Mouse (Mus musculus) limb, embryonic 10.5 days (tissue): ENCODE measurements around the gene Ttc39a. TPM values are rescaled to one million over a fixed set of nuclear protein-coding genes. Genes with fewer than 3 reads are reported as not detected.
A peak's percentile ranks its signal among the peaks of the same experiment; 100 is the strongest.

Experiments used
- DNase-seq: peaks from one replicate; pipeline ENCODE4 v3.0.0-alpha.2; 2017; ENCODE audit warnings: low spot score
- H3K27ac ChIP-seq: fragments of 300-500 bp; sonication (generic); 2 replicates; pipeline ENCODE4 v1.5.1; 2016; ENCODE audit warnings: mild to moderate bottlenecking
- H3K27me3 ChIP-seq: fragments of 300-500 bp; sonication (generic); 2 replicates; pipeline ENCODE4 v1.6.1; 2016; ENCODE audit warnings: low read depth, mild to moderate bottlenecking; ENCODE audit not compliant: poor library complexity, severe bottlenecking
- H3K36me3 ChIP-seq: fragments of 300-500 bp; sonication (generic); 2 replicates; pipeline ENCODE4 v1.6.1; 2016; ENCODE audit warnings: mild to moderate bottlenecking, moderate library complexity
- H3K4me1 ChIP-seq: fragments of 300-500 bp; sonication (generic); 2 replicates; pipeline ENCODE4 v1.6.1; 2016
- H3K4me3 ChIP-seq: fragments of 300-500 bp; sonication (generic); 2 replicates; pipeline ENCODE4 v1.5.1; 2016; ENCODE audit warnings: mild to moderate bottlenecking, moderate library complexity
- H3K9me3 ChIP-seq: fragments of 300-500 bp; sonication (generic); replicated peaks from 2 replicates; pipeline ENCODE4 v1.6.1; 2016; ENCODE audit warnings: mild to moderate bottlenecking
- WGBS: fragments of 180-500 bp; shearing (Covaris S2); methylation state at CpG from one replicate; pipeline ENCODE4 v1.1.7; 2016; 5-methylcytosine and 5-hydroxymethylcytosine counted together
- polyA plus RNA-seq: library from polyadenylated mRNA; unstranded; fragments of >200 nt; fragmentation: Nextera tagmentation; extraction: Ambion mirVana; gene quantifications from 2 replicates; pipeline ENCODE4 v1.2.1, GENCODE M21; 2016

Gene Ttc39a
- polyA plus RNA-seq, 1 experiment from 2014 or later: 7.0 TPM

- Histone ChIP-seq H3K4me3 (peak overlapping the region; percentile 79), H3K9me3 (no peaks in the 10 kb centered on the region), H3K27ac (peak overlapping the region; percentile 84), H3K27me3 (peaks cover 17% of the 10 kb centered on the region), H3K4me1 (peaks cover 17% of the 10 kb centered on the region), H3K36me3 (no peaks in the 10 kb centered on the region)
- 4% methylated on average over 24 of the region's 24 CpGs for WGBS
- no peak for DNase-seq
These were observed 725 bp downstream of the Ttc39a start for GRCm38 (mm10) chr4:109407176-109407520.

GRCm38 (mm10) chr4:109407701-109408485 lies 1.5 kb downstream of the Ttc39a start:
- Histone ChIP-seq H3K27me3 (peaks cover 17% of the 10 kb centered on the region), H3K4me1 (peaks cover 17% of the 10 kb centered on the region), H3K36me3 (no peaks in the 10 kb centered on the region), H3K4me3 (peak overlapping the region; percentile 79), H3K9me3 (no peaks in the 10 kb centered on the region), H3K27ac (peak overlapping the region; percentile 84; the same call in 1 of the 2 replicates)
- whole genome bisulfite sequencing: 85% methylated on average over 9 of the region's 9 CpGs
- DNase-seq: no peak

- DNase-seq: no peak
- WGBS: 71% methylated on average over 9 of the region's 9 CpGs
- H3K27ac ChIP-seq: no peak overlapping the region
- no peaks in the 10 kb centered on the region for H3K9me3 ChIP-seq
- H3K4me3 ChIP-seq: no peak overlapping the region
- peaks cover 25% of the 10 kb centered on the region for H3K4me1 ChIP-seq
- peaks cover 17% of the 10 kb centered on the region for H3K27me3 ChIP-seq
- H3K36me3 ChIP-seq: no peaks in the 10 kb centered on the region
These were observed 4.4 kb downstream of the Ttc39a start for GRCm38 (mm10) chr4:109410681-109411376.

GRCm38 (mm10) chr4:109411377-109411967 lies 5.0 kb downstream of the Ttc39a start:
- no peak overlapping the region for H3K27ac ChIP-seq
- 90% methylated on average over 6 of the region's 6 CpGs for WGBS
- H3K4me1 ChIP-seq: peaks cover 19% of the 10 kb centered on the region
- peaks cover 17% of the 10 kb centered on the region for H3K27me3 ChIP-seq
- H3K9me3 ChIP-seq: no peaks in the 10 kb centered on the region
- no peak for DNase-seq
- H3K4me3 ChIP-seq: no peak overlapping the region
- H3K36me3 ChIP-seq: no peaks in the 10 kb centered on the region

- Histone ChIP-seq H3K4me1 (peaks cover 12% of the 10 kb centered on the region), H3K27me3 (peaks cover 15% of the 10 kb centered on the region), H3K4me3 (no peak overlapping the region), H3K36me3 (no peaks in the 10 kb centered on the region), H3K9me3 (no peaks in the 10 kb centered on the region), H3K27ac (no peak overlapping the region)
- WGBS: 92% methylated on average over 5 of the region's 5 CpGs
- DNase-seq: no peak
These were observed 5.8 kb downstream of the Ttc39a start for GRCm38 (mm10) chr4:109412233-109412632.

GRCm38 (mm10) chr4:109417998-109418397 lies 11.6 kb downstream of the Ttc39a start:
- no peaks in the 10 kb centered on the region for H3K27me3 ChIP-seq
- no peak for DNase-seq
- WGBS: 92% methylated on average over 1 of the region's 1 CpGs

GRCm38 (mm10) chr4:109419017-109419416 lies 12.6 kb downstream of the Ttc39a start:
- Histone ChIP-seq H3K27me3 (no peaks in the 10 kb centered on the region), H3K4me1 (peaks cover 12% of the 10 kb centered on the region), H3K4me3 (no peak overlapping the region), H3K9me3 (no peaks in the 10 kb centered on the region), H3K27ac (no peak overlapping the region), H3K36me3 (no peaks in the 10 kb centered on the region)
- no peak for DNase-seq
- 43% methylated on average over 3 of the region's 3 CpGs for WGBS

More at GRCm38 (mm10) chr4:109417998-109418397, 11.6 kb downstream of the Ttc39a start:
- H3K27ac ChIP-seq: no peak overlapping the region
- H3K9me3 ChIP-seq: no peaks in the 10 kb centered on the region
- no peak overlapping the region for H3K4me3 ChIP-seq
- no peaks in the 10 kb centered on the region for H3K36me3 ChIP-seq
- peaks cover 12% of the 10 kb centered on the region for H3K4me1 ChIP-seq

- Histone ChIP-seq H3K9me3 (no peaks in the 10 kb centered on the region), H3K27me3 (no peaks in the 10 kb centered on the region), H3K27ac (no peak overlapping the region), H3K36me3 (no peaks in the 10 kb centered on the region), H3K4me1 (peaks cover 7% of the 10 kb centered on the region), H3K4me3 (no peak overlapping the region)
- no peak for DNase-seq
- 85% methylated on average over 4 of the region's 4 CpGs for WGBS
These were observed 13.1 kb downstream of the Ttc39a start for GRCm38 (mm10) chr4:109419563-109419962.

- Histone ChIP-seq H3K36me3 (no peaks in the 10 kb centered on the region), H3K9me3 (no peaks in the 10 kb centered on the region), H3K27ac (no peak overlapping the region), H3K4me1 (0 out of 2 replicates have a peak, but pooled peaks cover 4% of the 10 kb centered on the region), H3K27me3 (no peaks in the 10 kb centered on the region), H3K4me3 (no peak overlapping the region)
- DNase-seq: no peak
- WGBS: 78% methylated on average over 8 of the region's 8 CpGs
These were observed 13.8 kb downstream of the Ttc39a start for GRCm38 (mm10) chr4:109420138-109420795.

GRCm38 (mm10) chr4:109421608-109422007 lies 15.2 kb downstream of the Ttc39a start:
- Histone ChIP-seq H3K27ac (no peak overlapping the region), H3K4me1 (0 out of 2 replicates have a peak, but pooled peaks cover 4% of the 10 kb centered on the region), H3K36me3 (no peaks in the 10 kb centered on the region), H3K27me3 (no peaks in the 10 kb centered on the region), H3K9me3 (no peaks in the 10 kb centered on the region), H3K4me3 (no peak overlapping the region)
- no peak for DNase-seq
- 88% methylated on average over 7 of the region's 7 CpGs for WGBS

- no peaks in the 10 kb centered on the region for H3K27me3 ChIP-seq
- no peak for DNase-seq
- no peak overlapping the region for H3K27ac ChIP-seq
- WGBS: 82% methylated on average over 6 of the region's 6 CpGs
- no peak overlapping the region for H3K4me3 ChIP-seq
- no peaks in the 10 kb centered on the region for H3K9me3 ChIP-seq
- H3K36me3 ChIP-seq: no peaks in the 10 kb centered on the region
- H3K4me1 ChIP-seq: 0 out of 2 replicates have a peak, but pooled peaks cover 4% of the 10 kb centered on the region
These were observed 16.0 kb downstream of the Ttc39a start for GRCm38 (mm10) chr4:109422436-109422835.

GRCm38 (mm10) chr4:109423438-109423837 lies 17.0 kb downstream of the Ttc39a start:
- no peak overlapping the region for H3K27ac ChIP-seq
- 69% methylated on average over 2 of the region's 2 CpGs for WGBS
- H3K36me3 ChIP-seq: no peaks in the 10 kb centered on the region
- no peaks in the 10 kb centered on the region for H3K9me3 ChIP-seq
- 0 out of 2 replicates have a peak, but pooled peaks cover 4% of the 10 kb centered on the region for H3K4me1 ChIP-seq
- H3K27me3 ChIP-seq: no peaks in the 10 kb centered on the region
- no peak overlapping the region for H3K4me3 ChIP-seq
- no peak for DNase-seq
